Mouse (Mus musculus) heart, postnatal 10 days (tissue): ENCODE results near the gene Lrrc45. TPM values are rescaled to one million over a fixed set of nuclear protein-coding genes. Genes with fewer than 3 reads are reported as not detected.

ENCODE experiments used
- DNase-seq, 2 experiments: peaks; one replicate each; pipeline ENCODE4 v3.0.0; 2021
- intact Hi-C: fragments of 180-260 bp; cut with DNase I; formaldehyde crosslinking; loops from one replicate; pipeline ENCODE4 v1.15.1; 2025
- total RNA-seq, 2 experiments: library from RNA; stranded (reverse); gene quantifications; 2 replicates each; pipeline ENCODE4 v1.2.3; 2021

The Lrrc45 gene
- total RNA-seq, 2 experiments from 2014 or later = 9.7 to 10.1 TPM

DNA sequence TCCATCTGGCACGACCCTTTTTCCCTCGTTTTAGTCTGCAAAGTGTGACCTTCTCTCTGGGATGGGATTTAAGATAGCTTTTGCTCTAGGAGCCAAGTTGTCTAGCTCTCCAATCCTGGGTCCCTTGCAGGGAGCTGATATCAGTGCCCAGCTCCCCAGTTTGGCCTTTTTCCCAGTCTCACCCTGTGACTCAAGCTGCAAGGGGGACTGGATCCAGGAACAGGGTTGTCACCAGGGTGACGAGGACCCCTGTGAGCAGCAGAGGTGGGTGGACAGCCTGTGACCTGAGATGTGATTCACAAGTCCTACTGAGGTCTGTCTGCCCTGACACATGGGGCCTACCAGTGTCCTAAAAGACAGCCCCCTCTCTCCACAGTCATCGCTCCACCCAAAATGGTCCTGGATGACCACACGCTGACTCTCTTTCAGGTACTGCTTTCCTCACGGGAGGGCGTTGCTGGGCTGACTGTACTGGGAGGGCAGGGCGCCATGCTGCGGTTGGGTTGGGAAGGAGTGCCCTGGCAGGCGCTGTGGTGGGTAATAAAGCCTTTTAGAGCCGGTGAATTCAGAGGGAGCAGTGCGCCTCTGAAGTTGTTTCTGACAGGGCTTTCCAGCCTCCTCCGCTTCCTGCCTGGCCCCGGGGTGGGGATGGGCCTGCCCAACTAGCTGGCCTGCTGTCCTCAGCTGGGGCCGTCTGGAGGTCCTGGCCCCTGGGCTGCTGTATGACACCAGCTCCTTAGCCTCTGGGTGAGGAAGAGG is 9.8 kb upstream of the Lrrc45 start:
- peak; percentile 33 to 58 for DNase-seq
- intact Hi-C loops = no loop called here

DNA sequence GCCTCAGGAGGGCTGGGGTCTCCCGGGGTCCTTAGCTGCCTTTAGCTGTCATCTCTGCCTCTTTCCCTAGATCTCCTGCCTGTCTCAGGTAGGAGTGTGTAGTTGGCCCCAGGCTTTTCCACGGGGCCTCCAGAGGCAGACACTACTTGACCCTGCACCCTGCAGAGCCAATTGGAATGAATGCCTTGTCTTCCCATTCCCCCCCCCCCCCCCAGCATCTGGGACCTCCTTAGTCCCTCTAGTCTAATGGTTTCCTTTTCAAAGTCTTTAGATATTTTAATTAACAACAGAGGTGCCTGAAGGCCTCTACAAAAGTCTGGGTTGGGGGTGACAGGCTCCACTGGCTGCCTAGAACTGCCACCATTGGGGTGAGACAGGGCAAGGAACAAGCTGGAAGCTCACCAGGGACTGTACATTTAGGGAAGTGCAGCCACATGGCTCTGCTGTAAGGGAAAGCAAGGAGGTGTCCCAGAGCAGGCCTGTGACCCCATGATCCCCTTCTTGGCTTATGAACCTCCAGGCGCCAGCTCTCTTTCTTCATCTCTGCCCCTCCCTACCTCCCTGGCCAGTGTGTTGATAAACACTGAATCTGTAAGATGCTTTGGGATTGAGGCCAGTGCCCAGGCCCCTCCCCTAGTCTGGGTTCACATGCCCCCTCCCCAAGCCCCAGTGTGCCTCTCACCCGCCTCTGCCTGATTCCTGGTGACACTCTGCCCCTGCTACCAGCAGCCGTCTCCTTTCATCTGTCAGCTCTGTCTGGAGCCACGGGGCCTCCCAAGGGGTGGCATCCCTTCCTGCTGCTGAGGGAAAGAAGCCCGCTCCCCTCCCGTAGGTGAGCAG is 9.0 kb upstream of the Lrrc45 start:
- DNase-seq = no peak
- intact Hi-C loops = no loop called here

DNA sequence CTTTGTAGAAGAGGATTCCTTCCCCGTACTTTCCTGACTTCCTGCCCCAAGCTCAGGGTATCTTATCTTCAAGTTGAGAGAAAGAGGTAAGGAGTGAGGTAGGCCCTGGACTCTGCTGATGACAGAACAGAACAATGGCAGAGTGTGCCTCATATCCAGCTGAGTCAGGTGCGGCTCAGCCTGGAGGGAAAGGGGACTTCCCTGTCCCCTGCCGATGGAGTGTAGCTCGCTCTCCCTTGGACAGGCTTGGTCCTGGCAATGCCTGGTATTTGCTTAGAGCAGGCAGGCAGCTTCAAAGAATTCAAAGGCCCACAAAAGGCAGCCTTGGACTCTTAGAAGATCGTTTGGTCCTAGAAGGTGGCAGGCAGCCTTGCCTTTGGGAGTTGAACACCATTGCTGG is 7.6 kb upstream of the Lrrc45 start:
- intact Hi-C loops = no loop called here
- no peak for DNase-seq

DNA sequence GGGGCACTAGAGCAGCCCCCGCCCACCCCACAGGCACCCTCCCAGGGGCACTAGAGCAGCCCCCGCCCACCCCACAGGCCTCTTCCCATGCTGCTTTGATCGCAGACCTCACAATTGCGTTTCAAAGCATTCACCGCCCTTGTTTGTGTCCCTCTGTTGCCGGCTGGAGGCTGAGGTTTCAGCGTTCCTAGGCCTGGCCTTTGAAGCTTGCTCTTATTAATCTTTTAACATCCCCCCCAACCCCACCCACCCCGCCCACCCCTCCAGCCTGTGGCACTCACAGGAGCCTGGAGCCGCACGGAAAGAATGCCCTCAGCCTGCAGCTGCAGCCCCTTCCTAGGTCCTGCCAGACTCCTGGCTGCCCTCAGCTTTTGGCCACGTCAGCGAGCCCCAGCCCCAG is 6.5 kb upstream of the Lrrc45 start:
- no peak for DNase-seq
- intact Hi-C loops = no loop called here

DNA sequence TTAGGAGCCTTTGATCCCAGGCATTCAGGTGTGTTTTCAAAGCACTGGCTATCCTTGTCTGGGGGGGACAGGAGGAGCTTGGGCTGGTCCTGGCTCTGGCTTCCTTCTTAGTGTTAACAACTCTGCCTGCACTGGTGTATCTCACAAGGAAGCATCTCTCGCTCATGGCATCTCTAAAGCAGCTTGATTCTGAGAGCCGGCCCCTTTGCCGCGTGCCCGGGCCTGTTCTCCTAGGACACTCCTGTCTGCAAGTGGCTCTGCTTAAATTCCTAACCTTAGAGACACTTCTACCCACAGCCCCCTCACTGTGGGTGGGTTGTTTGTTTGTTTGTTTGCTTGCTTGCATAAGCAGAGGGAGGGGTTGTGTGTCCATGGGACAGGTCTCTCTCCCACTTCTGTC is 5.8 kb upstream of the Lrrc45 start:
- intact Hi-C loops = no loop called here
- DNase-seq = no peak

DNA sequence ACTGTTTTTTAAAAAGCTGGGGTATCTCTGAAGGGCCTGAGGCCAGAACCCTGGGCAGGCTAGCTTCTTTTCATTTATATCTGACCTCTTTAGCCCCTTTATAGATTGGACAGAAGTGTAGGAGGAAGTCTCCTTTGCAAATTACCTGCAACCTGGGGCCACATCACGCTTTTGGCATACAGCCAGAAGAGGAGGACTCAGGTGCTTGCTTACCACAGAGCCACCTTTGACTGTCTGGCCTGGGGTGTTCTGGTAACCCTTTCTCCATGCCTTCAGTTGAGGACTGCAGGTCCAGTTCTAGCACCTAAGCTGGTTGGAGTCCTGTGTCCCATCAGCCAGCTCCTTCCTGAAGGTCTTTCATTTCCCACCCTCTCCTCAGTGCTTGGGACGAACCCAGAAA is 4.2 kb upstream of the Lrrc45 start:
- intact Hi-C loops = no loop called here

DNA sequence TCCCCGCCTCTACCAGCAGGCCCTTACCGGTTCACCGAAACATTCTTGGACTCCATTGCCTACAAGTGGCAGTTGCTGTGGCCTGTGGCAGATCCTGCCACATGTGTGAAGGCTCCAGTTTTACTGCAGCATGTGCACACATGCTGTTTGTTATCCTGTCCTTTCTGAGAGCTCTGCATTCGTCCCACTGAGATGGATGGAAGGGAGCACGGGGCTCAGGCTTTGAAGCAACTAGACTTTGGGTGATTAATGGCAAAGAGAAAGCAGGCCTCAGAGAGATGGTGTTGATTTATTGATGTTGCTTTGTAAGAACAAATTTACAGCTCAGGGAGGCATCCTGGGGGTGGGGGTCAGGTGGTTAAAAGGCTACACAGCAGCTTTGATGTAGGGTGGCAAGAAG is 3.1 kb upstream of the Lrrc45 start:
- intact Hi-C loops = loop anchor here (2.0 kb wide), 1 partner anchor 196 kb away; no protein-coding TSS in a partner anchor
- no peak for DNase-seq

More for the DNA sequence above, 4.2 kb upstream of the Lrrc45 start:
- DNase-seq = no peak

DNA sequence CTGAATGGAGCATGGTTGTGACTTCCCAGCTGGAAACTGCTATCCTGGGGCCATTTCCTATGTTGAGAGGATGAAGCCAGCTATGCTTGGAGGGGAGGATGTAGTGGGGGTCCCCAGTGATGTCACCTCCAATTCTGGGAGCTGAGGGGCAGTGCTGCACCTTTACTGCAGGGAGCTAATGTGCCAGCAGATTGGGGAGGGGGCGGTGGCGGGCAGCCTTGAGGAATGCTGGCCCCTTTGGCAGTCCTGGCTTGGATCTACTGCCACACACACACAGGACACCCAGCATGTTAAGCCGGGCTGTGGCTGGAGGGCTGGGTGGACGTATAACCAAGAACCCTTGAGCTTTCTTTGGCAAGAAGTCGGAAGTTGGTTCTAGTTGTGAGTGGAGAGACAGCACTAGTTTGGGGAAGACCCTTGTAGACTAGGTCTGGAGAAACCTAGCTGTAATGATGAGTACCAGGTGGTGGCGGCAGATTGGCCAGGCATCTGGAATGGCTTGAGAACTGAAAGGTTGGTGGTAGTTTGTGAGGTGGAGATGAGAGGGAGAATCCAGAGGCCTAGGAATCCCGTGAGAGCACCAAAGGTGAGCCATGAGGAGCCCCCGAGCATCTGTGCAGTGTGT is 1.6 kb upstream of the Lrrc45 start:
- no peak for DNase-seq
- intact Hi-C loops = loop anchor here (1.0 to 2.0 kb wide), 3 partner anchors 53 to 197 kb away; no protein-coding TSS in a partner anchor

DNA sequence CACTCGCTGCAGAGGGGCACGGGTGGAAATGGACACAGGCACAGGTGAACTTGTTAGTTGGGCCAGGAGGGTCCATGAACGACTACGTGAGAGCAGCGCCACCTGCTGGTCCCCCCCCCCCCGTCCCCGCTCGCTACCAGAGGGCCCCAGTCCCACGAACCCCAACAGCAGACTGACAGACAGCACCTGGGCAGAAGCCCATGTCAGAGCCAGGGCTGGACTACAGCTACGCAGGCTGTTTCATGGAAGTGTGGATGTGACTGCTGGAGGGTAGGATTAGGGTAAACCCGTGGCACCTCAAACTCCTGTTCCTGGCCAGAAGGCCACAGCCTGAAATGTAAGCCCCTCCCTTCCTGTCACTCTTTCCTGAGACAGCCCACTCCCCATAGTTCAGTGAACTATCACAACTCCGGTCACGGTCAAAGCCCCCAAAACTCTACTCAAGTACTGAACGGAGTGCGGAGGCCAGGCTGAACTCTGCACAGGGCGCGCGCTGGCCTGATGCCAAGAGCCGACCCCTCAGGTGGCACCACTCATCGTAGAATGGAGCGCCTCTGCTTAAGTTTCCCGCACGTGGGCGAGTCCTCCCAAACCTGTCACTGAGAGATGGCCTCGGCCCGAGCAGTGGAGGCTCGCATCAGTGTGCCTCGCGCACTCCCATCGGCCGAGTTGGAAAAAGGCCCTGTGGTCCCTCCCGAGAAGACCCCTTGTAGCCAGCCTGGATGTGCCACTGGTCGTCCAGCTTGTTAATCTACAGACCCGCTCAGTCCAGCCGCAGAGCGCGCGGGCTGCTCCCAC is 755 bp upstream of the Lrrc45 start:
- intact Hi-C loops = loop anchor here (1.0 kb wide), 2 partner anchors 54 to 89 kb away; no protein-coding TSS in a partner anchor
- peak; percentile 63 to 72 for DNase-seq

DNA sequence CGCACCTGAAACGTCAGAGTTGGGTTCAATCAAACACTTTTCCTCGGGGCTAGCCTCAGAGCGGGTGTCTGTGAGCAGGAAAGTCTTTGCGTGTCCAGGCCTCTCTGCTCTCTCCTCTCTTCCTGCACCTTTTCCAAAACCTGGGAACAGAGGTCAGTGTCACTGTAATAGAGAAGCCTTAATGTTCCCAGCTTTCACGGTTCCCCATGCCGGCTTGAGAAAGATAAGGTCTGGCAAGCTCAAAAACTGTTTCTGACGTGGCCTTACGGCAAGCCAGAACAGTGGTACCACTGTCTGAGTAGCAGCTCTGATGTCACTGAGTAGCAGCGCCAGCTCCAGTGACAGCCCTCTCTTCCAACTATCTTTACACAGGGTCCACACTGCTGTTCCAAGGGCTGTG is 821 bp downstream of the Lrrc45 start:
- intact Hi-C loops = no loop called here
- no peak for DNase-seq

DNA sequence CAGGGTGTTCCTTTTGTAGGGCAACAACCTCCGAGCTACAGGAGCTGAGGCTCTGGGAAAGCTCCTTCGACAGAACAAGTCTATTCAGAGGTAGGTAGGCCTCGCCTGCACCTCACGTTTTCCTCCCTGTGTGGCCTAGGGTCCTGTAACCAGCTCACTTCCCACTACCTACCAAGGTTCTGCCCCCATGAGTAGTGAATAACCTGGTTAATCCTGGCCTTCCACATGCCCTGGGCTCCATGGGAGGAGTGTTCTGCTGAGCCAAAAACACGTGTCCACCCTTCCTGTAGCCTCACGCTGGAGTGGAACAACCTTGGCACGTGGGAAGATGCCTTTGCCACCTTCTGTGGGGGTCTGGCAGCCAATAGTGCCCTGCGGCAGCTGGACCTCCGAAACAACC is 1.4 kb downstream of the Lrrc45 start:
- no peak for DNase-seq
- intact Hi-C loops = no loop called here

DNA sequence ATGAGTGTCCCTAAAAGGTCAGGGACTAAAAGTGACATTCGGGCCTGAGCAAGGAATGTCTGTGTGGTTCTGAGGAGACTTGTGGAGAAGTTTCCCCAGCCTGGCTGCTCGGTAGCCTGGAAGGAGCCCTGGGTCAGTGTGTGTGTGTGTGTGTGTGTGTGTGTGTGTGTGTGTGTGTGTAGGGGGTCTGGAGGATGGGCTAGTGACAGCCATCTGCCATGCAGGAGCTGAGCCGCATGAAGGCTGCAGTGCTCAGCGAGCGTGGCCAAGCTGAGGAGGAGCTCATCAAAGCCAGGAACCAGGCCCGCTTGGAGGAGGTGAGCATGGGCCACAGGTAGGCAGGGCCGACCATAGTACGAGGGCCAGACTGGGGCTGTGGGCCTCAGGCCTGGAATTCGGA is 5.5 kb downstream of the Lrrc45 start:
- intact Hi-C loops = no loop called here
- DNase-seq = no peak

DNA sequence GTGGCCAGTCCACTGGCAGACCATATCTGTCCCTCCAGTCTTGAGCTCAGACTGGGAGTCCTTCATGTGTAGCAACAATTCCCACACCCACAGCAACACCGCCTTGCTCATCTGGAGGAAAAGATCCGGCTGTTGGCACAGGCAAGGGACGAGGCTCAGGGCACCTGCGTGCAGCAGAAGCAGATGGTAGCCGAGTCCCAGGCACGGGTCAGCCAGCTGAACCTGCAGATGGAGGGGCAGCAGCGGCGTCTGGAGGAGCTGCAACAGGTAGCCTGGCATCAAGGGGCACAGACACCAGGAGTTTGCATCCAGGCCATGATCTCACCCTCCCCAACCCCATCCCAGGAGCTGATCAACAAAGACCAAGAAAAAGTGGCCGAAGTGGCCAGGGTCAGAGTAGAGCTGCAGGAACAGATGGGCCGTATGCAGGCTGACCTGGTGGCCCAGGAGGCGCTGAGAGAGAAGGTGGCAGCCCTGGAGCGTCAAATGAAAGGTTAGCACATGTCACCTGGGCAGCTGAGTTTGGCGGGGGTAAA is 6.2 kb downstream of the Lrrc45 start:
- intact Hi-C loops = loop anchor here (1.0 to 10.0 kb wide), 3 partner anchors 56 to 325 kb away; partner anchors contain the start of gene Dus1l
- no peak for DNase-seq

DNA sequence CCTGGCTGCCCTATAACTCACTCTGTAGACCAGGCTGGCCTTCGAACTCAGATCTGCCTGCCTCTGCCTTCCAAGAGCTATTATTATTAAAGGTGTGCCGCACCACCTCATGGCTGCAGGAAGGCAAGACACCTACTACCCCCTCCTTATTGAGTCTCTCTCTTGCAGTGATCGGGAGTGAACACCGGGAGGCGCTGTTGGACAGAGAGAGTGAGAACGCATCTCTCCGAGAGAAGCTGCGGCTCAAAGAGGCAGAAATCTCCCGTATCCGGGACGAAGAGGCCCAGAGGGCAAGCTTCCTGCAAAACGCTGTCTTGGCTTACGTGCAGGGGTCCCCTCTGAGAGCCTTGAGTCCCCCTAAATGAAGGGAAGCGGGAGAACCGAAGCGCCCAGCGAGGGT is 6.7 kb downstream of the Lrrc45 start:
- DNase-seq = peak; percentile 91 to 94
- intact Hi-C loops = loop anchor here (1.0 to 10.0 kb wide), 3 partner anchors 56 to 324 kb away; partner anchors contain the start of gene Dus1l

DNA sequence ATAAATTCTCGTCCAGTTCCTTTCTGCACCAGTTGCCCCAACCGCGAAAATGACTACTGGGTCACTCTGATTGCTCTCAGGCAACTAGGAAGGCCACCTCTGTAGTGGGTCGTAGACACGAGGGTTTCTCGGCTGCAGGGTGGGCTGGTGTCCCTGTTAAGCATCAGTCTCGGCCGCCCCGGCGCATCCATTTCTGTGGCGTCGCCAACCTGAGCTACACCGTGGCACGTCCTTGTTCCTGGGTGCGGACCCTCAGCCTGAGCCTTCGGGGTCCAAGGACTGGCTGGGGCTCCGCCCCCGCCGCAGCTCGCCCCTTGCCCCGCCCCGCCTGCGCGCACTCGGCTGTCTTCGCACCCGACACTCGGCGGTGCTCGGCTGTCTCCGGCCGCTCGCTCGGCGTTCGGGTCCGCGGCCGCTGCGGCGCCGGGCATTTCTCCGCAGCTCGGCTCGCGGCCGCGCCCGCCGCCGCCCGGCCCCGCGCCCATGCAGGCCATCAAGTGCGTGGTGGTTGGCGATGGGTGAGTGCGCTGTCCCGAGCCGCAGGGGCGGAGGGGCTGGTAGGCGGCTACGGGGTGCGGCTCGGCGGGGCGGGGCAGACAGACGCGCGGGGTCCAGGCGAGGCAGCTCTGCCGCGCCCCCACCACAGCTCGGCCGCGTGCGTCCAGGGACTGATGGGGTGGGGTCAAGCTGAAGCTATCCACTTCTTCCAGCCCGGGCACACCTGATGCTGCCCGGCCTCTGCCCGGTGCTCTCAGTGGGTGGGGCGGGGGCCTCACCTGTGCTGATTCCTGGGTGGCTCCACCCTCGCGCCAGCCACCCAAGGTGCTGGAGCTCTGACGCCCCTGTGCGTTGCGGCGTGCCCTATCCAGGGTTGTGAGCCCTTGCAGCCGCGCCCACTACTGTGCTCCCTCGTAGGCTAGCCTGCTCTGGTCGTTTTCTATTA is 7.7 kb downstream of the Lrrc45 start, which contains the start of gene Rac3:
Gene Rac3, plus strand, starts transcription at position 347 of the 943 bp plus-strand sequence.
- DNase-seq = peak; percentile 64 to 66
- intact Hi-C loops = loop anchor here (2.0 to 10.0 kb wide), 2 partner anchors 25 to 323 kb away; no protein-coding TSS in a partner anchor

DNA sequence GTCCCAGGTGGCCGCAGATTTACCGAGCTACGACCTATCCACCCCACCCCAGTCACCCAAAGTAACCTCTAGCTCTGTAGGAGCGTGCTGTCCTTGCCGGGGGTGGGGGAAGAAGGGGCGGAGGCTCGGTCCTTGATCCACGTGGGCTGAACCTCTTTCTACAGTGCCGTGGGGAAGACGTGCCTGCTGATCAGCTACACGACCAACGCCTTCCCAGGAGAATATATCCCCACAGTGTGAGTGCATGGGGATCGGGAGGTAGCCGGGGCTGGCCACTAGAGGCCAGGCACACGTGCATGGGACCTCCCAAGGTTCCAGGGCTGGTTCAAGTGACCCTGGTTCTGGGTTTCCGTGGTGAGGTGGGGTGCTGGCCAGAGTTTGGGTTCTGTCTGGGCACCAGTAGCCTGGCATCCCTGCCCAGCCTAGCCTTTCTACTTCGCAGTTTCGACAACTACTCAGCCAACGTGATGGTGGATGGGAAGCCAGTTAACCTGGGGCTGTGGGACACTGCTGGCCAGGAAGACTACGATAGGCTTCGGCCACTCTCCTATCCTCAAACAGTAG is 8.4 kb downstream of the Lrrc45 start:
- no peak for DNase-seq
- intact Hi-C loops = loop anchor here (2.0 to 10.0 kb wide), 2 partner anchors 25 to 323 kb away; no protein-coding TSS in a partner anchor

DNA sequence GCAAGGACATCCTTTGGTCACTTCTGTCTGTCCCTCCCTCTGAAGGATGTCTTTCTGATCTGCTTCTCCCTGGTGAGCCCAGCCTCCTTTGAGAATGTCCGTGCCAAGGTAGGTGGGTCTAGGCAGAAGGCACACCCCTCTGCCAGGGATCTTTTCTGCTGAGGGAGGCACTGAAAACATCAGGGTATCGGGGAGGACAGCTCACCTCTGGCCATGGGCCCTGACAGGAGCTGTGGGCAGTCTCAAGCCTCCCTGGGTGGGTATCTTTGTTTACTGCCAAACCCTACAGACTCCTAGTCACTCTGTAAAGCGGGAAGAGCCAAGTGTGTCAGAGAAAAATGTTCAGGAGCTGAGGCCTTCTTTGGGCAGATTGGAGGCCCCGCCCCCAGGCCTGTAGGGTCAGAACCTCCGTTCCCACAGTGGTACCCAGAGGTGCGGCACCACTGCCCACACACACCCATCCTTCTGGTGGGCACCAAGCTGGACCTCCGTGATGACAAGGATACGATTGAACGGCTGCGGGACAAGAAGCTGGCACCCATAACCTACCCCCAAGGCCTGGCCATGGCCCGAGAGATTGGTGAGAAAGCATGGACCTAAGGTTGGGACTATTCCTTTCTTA is 9.1 kb downstream of the Lrrc45 start:
- intact Hi-C loops = loop anchor here (2.0 to 10.0 kb wide), 2 partner anchors 24 to 322 kb away; no protein-coding TSS in a partner anchor
- DNase-seq = peak in 1 of 2 experiments; percentile 4

DNA sequence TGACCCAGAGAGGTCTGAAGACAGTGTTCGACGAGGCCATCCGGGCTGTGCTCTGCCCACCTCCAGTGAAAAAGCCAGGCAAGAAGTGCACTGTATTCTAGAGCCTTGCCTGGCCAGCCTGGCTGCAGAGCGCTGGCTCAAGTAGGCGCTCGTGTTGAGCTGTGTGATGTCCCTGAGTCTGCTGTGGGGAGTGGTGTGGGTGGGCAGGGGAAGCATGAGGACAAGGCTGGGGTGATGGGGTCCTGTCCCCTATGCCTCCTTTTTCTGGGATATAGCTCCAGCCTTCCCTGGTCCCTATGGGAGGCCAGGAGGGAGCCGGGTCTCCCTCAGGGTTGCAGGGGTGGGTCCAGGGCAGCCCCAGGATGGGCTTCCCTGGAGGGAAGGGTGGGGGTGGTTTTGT is 9.8 kb downstream of the Lrrc45 start:
- DNase-seq = peak in 1 of 2 experiments; percentile 1
- intact Hi-C loops = loop anchor here (2.0 to 10.0 kb wide), 2 partner anchors 23 to 321 kb away; no protein-coding TSS in a partner anchor
